Mouse (Mus musculus) hindbrain, embryonic 10.5 days (tissue): ENCODE measurements around the gene Lcp1. TPM values are rescaled to one million over a fixed set of nuclear protein-coding genes. Genes with fewer than 3 reads are reported as not detected.

ENCODE experiments used
- DNase-seq: peaks from one replicate; pipeline ENCODE4 v3.0.0-alpha.2; 2017; ENCODE audit warnings: low spot score
- H3K27ac ChIP-seq: fragments of 300-500 bp; sonication (generic); 2 replicates; pipeline ENCODE4 v1.5.1; 2016; ENCODE audit warnings: mild to moderate bottlenecking, moderate library complexity
- H3K27me3 ChIP-seq: fragments of 300-500 bp; sonication (generic); 2 replicates; pipeline ENCODE4 v1.6.1; 2016; ENCODE audit warnings: mild to moderate bottlenecking; ENCODE audit not compliant: poor library complexity, insufficient read depth, severe bottlenecking
- H3K36me3 ChIP-seq: fragments of 300-500 bp; sonication (generic); 2 replicates; pipeline ENCODE4 v1.6.1; 2016; ENCODE audit warnings: mild to moderate bottlenecking, moderate library complexity
- H3K4me1 ChIP-seq: fragments of 300-500 bp; sonication (generic); replicated peaks from 2 replicates; pipeline ENCODE4 v1.6.1; 2016; ENCODE audit warnings: mild to moderate bottlenecking
- H3K4me3 ChIP-seq: fragments of 300-500 bp; sonication (generic); 2 replicates; pipeline ENCODE4 v1.5.1; 2016; ENCODE audit warnings: mild to moderate bottlenecking, moderate library complexity
- H3K9me3 ChIP-seq: fragments of 300-500 bp; sonication (generic); 2 replicates; pipeline ENCODE4 v1.6.1; 2016; ENCODE audit warnings: mild to moderate bottlenecking, moderate library complexity
- WGBS: fragments of 180-500 bp; shearing (Covaris S2); methylation state at CpG from one replicate; pipeline ENCODE4 v1.1.7; 2016; 5-methylcytosine and 5-hydroxymethylcytosine counted together
- polyA plus RNA-seq: library from polyadenylated mRNA; unstranded; fragments of >200 nt; fragmentation: Nextera tagmentation; extraction: Ambion mirVana; gene quantifications from 2 replicates; pipeline ENCODE4 v1.2.1, GENCODE M21; 2016

The Lcp1 gene
- polyA plus RNA-seq, 1 experiment from 2014 or later: 26.6 TPM

- no peak for DNase-seq
- Histone ChIP-seq H3K9me3 (no peaks in the 10 kb centered on the region), H3K27ac (no peak overlapping the region), H3K27me3 (no peaks in the 10 kb centered on the region), H3K36me3 (no peaks in the 10 kb centered on the region), H3K4me3 (no peak overlapping the region), H3K4me1 (peaks cover 17% of the 10 kb centered on the region; the same call in 1 of the 2 replicates)
- 94% methylated on average over 5 of the region's 5 CpGs for WGBS
These were observed 102.2 kb downstream of the Lcp1 start for GRCm38 (mm10) chr14:75233070-75233469.

- H3K36me3 ChIP-seq: no peaks in the 10 kb centered on the region
- WGBS: 89% methylated on average over 8 of the region's 8 CpGs
- H3K27me3 ChIP-seq: no peaks in the 10 kb centered on the region
- no peak overlapping the region for H3K27ac ChIP-seq
- no peaks in the 10 kb centered on the region for H3K9me3 ChIP-seq
- peak; percentile 3 for DNase-seq
- peaks cover 17% of the 10 kb centered on the region; the same call in 1 of the 2 replicates for H3K4me1 ChIP-seq
- H3K4me3 ChIP-seq: no peak overlapping the region
These were observed 104.7 kb downstream of the Lcp1 start for GRCm38 (mm10) chr14:75235552-75235951.

DNA sequence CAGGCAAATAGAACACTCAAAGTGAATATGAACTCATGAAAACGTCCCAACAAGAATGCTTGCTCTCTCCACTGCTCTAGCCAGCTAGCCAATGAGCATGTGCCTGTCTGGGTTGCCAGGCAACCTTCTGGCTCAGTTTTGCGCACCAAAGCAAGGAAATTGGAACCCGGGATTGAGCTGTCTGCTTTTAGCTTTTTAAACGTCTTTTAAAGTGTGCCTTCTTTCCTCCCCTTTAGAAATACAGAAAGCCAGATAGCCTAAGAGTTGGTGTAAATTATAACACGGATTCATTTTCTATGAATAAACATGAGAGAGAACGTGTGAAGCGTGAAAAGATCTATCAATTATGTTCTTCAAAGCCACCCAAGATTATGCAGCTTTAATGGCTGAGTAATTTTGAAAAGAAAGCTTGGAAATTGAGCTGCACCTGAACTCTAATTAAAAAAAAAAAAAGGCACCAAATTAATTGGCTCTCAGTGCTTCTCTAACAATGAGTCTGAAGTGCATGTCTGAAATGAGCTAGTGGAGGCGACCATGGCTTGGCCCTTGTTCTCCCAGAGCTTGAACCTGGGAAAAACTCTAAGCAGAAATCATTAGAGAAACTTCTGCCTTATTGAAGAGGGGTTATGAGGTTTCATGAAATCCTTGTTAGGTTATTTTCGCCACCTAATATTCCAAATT, 105.2 kb downstream of the Lcp1 start:
- peaks cover 17% of the 10 kb centered on the region; the same call in 1 of the 2 replicates for H3K4me1 ChIP-seq
- 40% methylated on average over 9 of the region's 9 CpGs for WGBS

GRCm38 (mm10) chr14:75236636-75237003, 105.7 kb downstream of the Lcp1 start:
- Histone ChIP-seq H3K27ac (no peak overlapping the region), H3K4me3 (no peak overlapping the region), H3K36me3 (no peaks in the 10 kb centered on the region), H3K27me3 (no peaks in the 10 kb centered on the region), H3K9me3 (no peaks in the 10 kb centered on the region), H3K4me1 (peaks cover 17% of the 10 kb centered on the region; the same call in 1 of the 2 replicates)
- 87% methylated on average over 4 of the region's 4 CpGs for WGBS
- no peak for DNase-seq

More for the DNA sequence above, 105.2 kb downstream of the Lcp1 start:
- Histone ChIP-seq H3K4me3 (peak overlapping the region; percentile 22; the same call in 1 of the 2 replicates), H3K9me3 (no peaks in the 10 kb centered on the region), H3K27me3 (no peaks in the 10 kb centered on the region), H3K27ac (no peak overlapping the region), H3K36me3 (no peaks in the 10 kb centered on the region)
- DNase-seq: peak; percentile 31

GRCm38 (mm10) chr14:75237096-75237495, 106.2 kb downstream of the Lcp1 start:
- Histone ChIP-seq H3K9me3 (no peaks in the 10 kb centered on the region), H3K4me1 (peaks cover 17% of the 10 kb centered on the region; the same call in 1 of the 2 replicates), H3K4me3 (no peak overlapping the region), H3K36me3 (no peaks in the 10 kb centered on the region), H3K27me3 (no peaks in the 10 kb centered on the region), H3K27ac (no peak overlapping the region)
- no peak for DNase-seq
- WGBS: 85% methylated on average over 8 of the region's 8 CpGs

- 89% methylated on average over 6 of the region's 6 CpGs for WGBS
These were observed 107.3 kb downstream of the Lcp1 start for GRCm38 (mm10) chr14:75238054-75238692.

GRCm38 (mm10) chr14:75242087-75242486, 111.2 kb downstream of the Lcp1 start, which contains the start of gene Cpb2:
Gene Cpb2, plus strand, starts transcription at chr14:75242287.
- 89% methylated on average over 5 of the region's 5 CpGs for WGBS
- Histone ChIP-seq H3K27me3 (no peaks in the 10 kb centered on the region), H3K36me3 (no peaks in the 10 kb centered on the region), H3K9me3 (no peaks in the 10 kb centered on the region), H3K27ac (no peak within 1 kb of the TSS), H3K4me1 (no peaks in the 10 kb centered on the region), H3K4me3 (no peak within 1 kb of the TSS)
- DNase-seq: no peak

More at GRCm38 (mm10) chr14:75238054-75238692, 107.3 kb downstream of the Lcp1 start:
- H3K4me3 ChIP-seq: no peak overlapping the region
- no peaks in the 10 kb centered on the region for H3K9me3 ChIP-seq
- no peaks in the 10 kb centered on the region for H3K27me3 ChIP-seq
- peaks cover 17% of the 10 kb centered on the region; the same call in 1 of the 2 replicates for H3K4me1 ChIP-seq
- no peak overlapping the region for H3K27ac ChIP-seq
- no peak for DNase-seq
- H3K36me3 ChIP-seq: no peaks in the 10 kb centered on the region

DNA sequence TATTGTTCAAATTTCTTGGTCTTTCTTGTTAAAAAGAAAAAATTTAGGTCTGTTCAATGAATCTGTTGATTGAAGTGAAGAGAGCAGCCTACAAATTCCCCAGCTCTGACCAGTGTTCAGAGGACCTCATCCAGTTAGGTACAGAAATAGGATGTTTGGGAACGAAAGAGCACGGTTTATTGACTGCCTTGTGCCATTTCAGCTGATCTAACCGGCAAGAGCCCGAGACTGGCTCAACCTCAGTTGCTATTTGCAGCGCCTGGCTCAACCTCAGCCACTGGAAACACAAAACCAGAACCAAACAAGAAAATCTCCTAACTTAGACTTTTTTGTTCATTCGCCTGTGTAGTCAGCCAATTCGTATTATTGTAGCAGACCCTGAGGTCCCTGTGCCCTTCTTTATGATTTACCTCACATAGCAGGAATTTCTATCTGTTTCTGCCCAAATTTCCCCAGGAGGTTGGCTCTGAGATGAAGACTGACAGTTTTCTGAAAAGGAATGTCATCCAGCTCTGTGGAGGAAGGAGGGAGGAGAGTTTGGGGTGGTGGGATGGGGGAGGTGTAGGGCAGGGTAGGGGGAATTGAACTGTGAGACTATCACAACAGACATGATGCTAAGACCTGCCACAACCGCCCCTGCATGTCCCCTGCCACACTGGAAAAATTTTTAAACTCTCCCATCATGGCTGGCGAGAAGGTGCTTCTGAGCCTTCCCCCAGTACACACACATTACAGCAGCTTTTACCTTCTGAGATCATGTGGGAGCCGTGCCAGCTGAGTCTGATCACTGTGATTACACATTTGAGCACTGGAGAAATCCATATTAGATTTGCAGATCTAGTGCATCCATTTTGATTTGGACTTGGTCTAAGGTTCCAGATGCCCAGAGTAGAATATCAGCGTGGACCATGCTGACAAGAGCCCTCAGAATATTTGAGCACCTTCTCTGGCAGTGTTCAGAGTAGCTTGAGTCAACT, 115.4 kb downstream of the Lcp1 start:
- no peaks in the 10 kb centered on the region for H3K36me3 ChIP-seq
- no peak overlapping the region for H3K27ac ChIP-seq
- H3K27me3 ChIP-seq: no peaks in the 10 kb centered on the region
- no peaks in the 10 kb centered on the region for H3K9me3 ChIP-seq
- H3K4me3 ChIP-seq: no peak overlapping the region
- WGBS: 80% methylated on average over 11 of the region's 11 CpGs
- H3K4me1 ChIP-seq: peaks cover 3% of the 10 kb centered on the region; the same call in 1 of the 2 replicates
- DNase-seq: no peak

- H3K9me3 ChIP-seq: no peaks in the 10 kb centered on the region
- no peak for DNase-seq
- H3K4me1 ChIP-seq: peaks cover 3% of the 10 kb centered on the region; the same call in 1 of the 2 replicates
- H3K4me3 ChIP-seq: no peak overlapping the region
- 95% methylated on average over 3 of the region's 3 CpGs for WGBS
- H3K27me3 ChIP-seq: no peaks in the 10 kb centered on the region
- no peak overlapping the region for H3K27ac ChIP-seq
- H3K36me3 ChIP-seq: no peaks in the 10 kb centered on the region
These were observed 119.5 kb downstream of the Lcp1 start for GRCm38 (mm10) chr14:75250432-75250831.

GRCm38 (mm10) chr14:75256521-75256920, 125.6 kb downstream of the Lcp1 start:
- peak; percentile 5 for DNase-seq
- no peaks in the 10 kb centered on the region for H3K4me1 ChIP-seq
- 54% methylated on average over 5 of the region's 5 CpGs for WGBS
- H3K27ac ChIP-seq: no peak overlapping the region
- H3K27me3 ChIP-seq: no peaks in the 10 kb centered on the region
- no peak overlapping the region for H3K4me3 ChIP-seq
- no peaks in the 10 kb centered on the region for H3K9me3 ChIP-seq
- H3K36me3 ChIP-seq: no peaks in the 10 kb centered on the region

- 85% methylated on average over 5 of the region's 5 CpGs for WGBS
- no peak overlapping the region for H3K4me3 ChIP-seq
- H3K4me1 ChIP-seq: no peaks in the 10 kb centered on the region
- no peaks in the 10 kb centered on the region for H3K36me3 ChIP-seq
- no peak overlapping the region for H3K27ac ChIP-seq
- no peak for DNase-seq
- no peaks in the 10 kb centered on the region for H3K27me3 ChIP-seq
- no peaks in the 10 kb centered on the region for H3K9me3 ChIP-seq
These were observed 138.6 kb downstream of the Lcp1 start for GRCm38 (mm10) chr14:75269531-75269930.

DNA sequence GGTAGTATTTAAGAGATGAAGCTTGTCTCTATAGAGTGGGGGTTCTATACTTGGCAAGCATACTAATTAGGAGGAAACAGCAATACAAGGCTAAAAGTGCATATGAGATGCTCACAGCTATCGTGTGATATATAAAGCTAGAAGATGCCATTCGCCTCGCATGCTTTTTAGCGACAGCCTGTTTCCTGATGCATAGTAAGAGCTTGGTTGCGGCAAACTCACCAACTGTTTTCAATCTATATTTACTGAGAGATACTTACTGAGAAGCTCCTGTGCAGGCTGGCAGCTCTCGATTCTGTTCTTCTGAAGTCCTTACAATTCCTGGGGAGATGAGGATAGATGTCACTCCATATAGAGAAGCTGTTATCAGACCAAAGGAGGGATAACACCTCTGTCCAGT, 148.8 kb downstream of the Lcp1 start:
- DNase-seq: no peak
- 88% methylated on average over 6 of the region's 6 CpGs for WGBS
- H3K4me1 ChIP-seq: peaks cover 6% of the 10 kb centered on the region
- H3K36me3 ChIP-seq: no peaks in the 10 kb centered on the region
- no peaks in the 10 kb centered on the region for H3K9me3 ChIP-seq
- H3K27me3 ChIP-seq: no peaks in the 10 kb centered on the region
- no peak overlapping the region for H3K4me3 ChIP-seq
- no peak overlapping the region for H3K27ac ChIP-seq
